Mouse (Mus musculus) erythroblast, embryonic 14.5 days (primary cell): ENCODE data around the gene Gng7.

Experiments
- GATA1 ChIP-seq: IDR thresholded peaks from 2 replicates; pipeline ENCODE4 v1.6.1; 2012; ENCODE audit warnings: low read length, inconsistent platforms, mixed read lengths
- TAL1 ChIP-seq: IDR thresholded peaks from 3 replicates; pipeline ENCODE4 v1.6.1; 2012; ENCODE audit warnings: low read length, inconsistent platforms, mixed read lengths

- TF ChIP-seq GATA1 (no peak), TAL1 (no peak)
Observed at GRCm38 (mm10) chr10:81014393-81015384, at the start of gene Gng7.
